Mouse (Mus musculus) heart, embryonic 11.5 days (tissue): Measurements from ENCODE around the gene Olfr1193. TPM values are rescaled to one million over a fixed set of nuclear protein-coding genes. Genes with fewer than 3 reads are reported as not detected.
"Not testable (repeated sequence)": the region's sequence is repeated elsewhere in the genome, so short reads cannot be mapped to it uniquely, and the experiment has no call there.

Source experiments
- ATAC-seq: fragments of 200-750 bp; cut with Nextera tagmentation; replicated peaks from 2 replicates; pipeline ENCODE4 v1.8.0; 2017; ENCODE audit warnings: moderate library complexity; ENCODE audit not compliant: insufficient number of reproducible peaks, low FRiP score, low TSS enrichment
- H3K27ac ChIP-seq: fragments of 300-500 bp; sonication (generic); 2 replicates; pipeline ENCODE4 v1.5.1; 2014; ENCODE audit warnings: mild to moderate bottlenecking, low read depth, low read length
- H3K27me3 ChIP-seq: fragments of 300-500 bp; sonication (generic); 2 replicates; pipeline ENCODE4 v1.6.1; 2014; ENCODE audit warnings: mild to moderate bottlenecking, low read length, mixed read lengths; ENCODE audit not compliant: control insufficient read depth, insufficient read depth
- H3K36me3 ChIP-seq: fragments of 300-500 bp; sonication (generic); 2 replicates; pipeline ENCODE4 v1.6.1; 2014; ENCODE audit warnings: mild to moderate bottlenecking, low read length, moderate library complexity, mixed read lengths; ENCODE audit not compliant: control insufficient read depth, insufficient read depth
- H3K4me1 ChIP-seq: fragments of 300-500 bp; sonication (generic); 2 replicates; pipeline ENCODE4 v1.6.1; 2014; ENCODE audit warnings: low read length; ENCODE audit not compliant: control insufficient read depth, insufficient read depth
- H3K4me2 ChIP-seq: fragments of 300-500 bp; sonication (generic); 2 replicates; pipeline ENCODE4 v1.6.1; 2014; ENCODE audit warnings: mild to moderate bottlenecking, moderate library complexity
- H3K4me3 ChIP-seq: fragments of 300-500 bp; sonication (generic); 2 replicates; pipeline ENCODE4 v1.5.1; 2014; ENCODE audit warnings: low read depth, low read length
- H3K9ac ChIP-seq: fragments of 300-500 bp; sonication (generic); 2 replicates; pipeline ENCODE4 v1.6.1; 2014; ENCODE audit warnings: mild to moderate bottlenecking, low read depth, low read length, moderate library complexity
- H3K9me3 ChIP-seq: fragments of 300-500 bp; sonication (generic); replicated peaks from 2 replicates; pipeline ENCODE4 v1.6.1; 2016; ENCODE audit warnings: low read length; ENCODE audit not compliant: control insufficient read depth
- WGBS: fragments of 180-500 bp; shearing (Covaris S2); extraction: QIAGEN DNeasy Blood & Tissue Kit; methylation state at CpG from one replicate; pipeline ENCODE4 v1.1.7; 2014; ENCODE audit not compliant: insufficient replicate concordance; 5-methylcytosine and 5-hydroxymethylcytosine counted together
- polyA plus RNA-seq: library from polyadenylated mRNA; unstranded; fragments of >200 nt; fragmentation: Nextera tagmentation; extraction: Ambion mirVana; gene quantifications from 2 replicates; pipeline ENCODE4 v1.2.1, GENCODE M21; 2014

Olfr1193 gene
- not detected in 2 replicates for polyA plus RNA-seq

DNA sequence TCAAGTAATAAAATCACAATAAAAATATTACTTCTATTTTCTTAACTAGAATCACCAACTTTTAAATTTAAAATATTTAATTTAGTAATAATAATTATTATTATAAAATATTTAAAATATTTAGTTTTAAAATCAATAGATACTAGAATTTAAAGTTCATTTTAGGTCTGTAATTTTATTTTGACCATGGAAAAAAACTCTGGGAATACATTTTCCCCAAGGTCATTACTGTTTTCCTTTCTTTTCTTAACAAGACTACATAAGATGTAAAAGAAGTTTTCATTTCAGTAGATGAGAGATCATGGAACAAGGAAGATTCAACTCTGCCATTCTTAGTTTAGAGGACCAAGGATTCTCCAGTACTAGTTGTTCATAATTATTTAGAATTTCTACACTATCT lies at the start of gene Olfr1193:
Gene Olfr1193, plus strand, starts transcription at position 301 of the 400 bp plus-strand sequence.
- H3K27me3 ChIP-seq, H3K4me1 ChIP-seq, H3K9me3 ChIP-seq, H3K9ac ChIP-seq, ATAC-seq, H3K4me3 ChIP-seq, H3K27ac ChIP-seq, H3K36me3 ChIP-seq, H3K4me2 ChIP-seq: not testable (repeated sequence)

DNA sequence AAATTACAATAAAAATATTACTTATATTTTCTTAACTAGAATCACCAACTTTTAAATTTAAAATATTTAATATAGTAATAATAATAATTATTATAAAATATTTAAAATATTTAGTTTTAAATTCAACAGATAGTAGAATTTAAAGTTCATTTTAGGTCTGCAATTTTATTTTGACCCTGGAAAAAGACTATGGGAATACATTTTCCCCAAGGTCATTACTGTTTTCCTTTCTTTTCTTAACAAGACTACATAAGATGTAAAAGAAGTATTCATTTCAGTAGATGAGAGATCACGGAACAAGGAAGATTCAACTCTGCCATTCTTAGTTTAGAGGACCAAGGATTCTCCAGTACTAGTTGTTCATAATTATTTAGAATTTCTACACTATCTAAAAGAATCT lies 35.2 kb upstream of the Olfr1193 start, which contains the start of gene Olfr1191-ps1:
Gene Olfr1191-ps1, plus strand, starts transcription at position 301 of the 400 bp plus-strand sequence.
- H3K27ac ChIP-seq, H3K9ac ChIP-seq, H3K9me3 ChIP-seq, H3K4me1 ChIP-seq, H3K4me2 ChIP-seq, H3K4me3 ChIP-seq, ATAC-seq, H3K27me3 ChIP-seq, H3K36me3 ChIP-seq: not testable (repeated sequence)
- 84% methylated on average over 1 of the region's 1 CpGs for WGBS

DNA sequence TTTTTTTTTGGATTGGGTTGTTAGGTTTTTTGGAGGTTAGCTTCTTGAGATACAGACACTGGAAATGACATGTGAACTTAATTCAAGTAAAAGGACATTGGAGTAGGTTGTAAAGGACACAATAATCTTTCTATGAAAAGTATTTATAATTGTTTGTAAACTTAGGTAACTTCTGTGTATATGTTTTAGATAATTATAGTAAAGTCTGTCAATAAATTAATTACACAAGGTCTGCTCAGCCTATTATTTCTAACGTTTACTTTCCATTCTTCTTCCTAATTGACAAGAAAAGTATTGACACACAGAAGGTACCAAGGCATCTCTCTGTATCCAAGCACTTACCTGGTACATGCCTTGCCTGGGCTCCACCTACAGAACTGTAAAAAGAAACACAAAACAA lies 27.2 kb upstream of the Olfr1193 start, which contains the start of gene Olfr1192-ps1:
Gene Olfr1192-ps1, plus strand, starts transcription at position 301 of the 400 bp plus-strand sequence.
- no peak within 1 kb of the TSS for H3K9ac ChIP-seq
- H3K4me2 ChIP-seq: no peak within 1 kb of the TSS
- H3K27me3 ChIP-seq: no peaks in the 10 kb centered on the region
- no peaks in the 10 kb centered on the region for H3K4me1 ChIP-seq
- H3K9me3 ChIP-seq: no peaks in the 10 kb centered on the region
- H3K4me3 ChIP-seq: no peak within 1 kb of the TSS
- 46% methylated on average over 1 of the region's 1 CpGs for WGBS
- H3K27ac ChIP-seq: no peak within 1 kb of the TSS
- H3K36me3 ChIP-seq: no peaks in the 10 kb centered on the region
- ATAC-seq: no peak

GRCm38 (mm10) chr2:88689087-88689486 lies 13.7 kb downstream of the Olfr1193 start, which contains the start of gene Olfr1195:
TSS of gene Olfr1195 (minus strand) at chr2:88689187.
- ATAC-seq: no peak
- Histone ChIP-seq H3K36me3 (no peaks in the 10 kb centered on the region), H3K27me3 (no peaks in the 10 kb centered on the region), H3K4me1 (no peaks in the 10 kb centered on the region), H3K27ac (no peak within 1 kb of the TSS), H3K9me3 (no peaks in the 10 kb centered on the region), H3K4me3 (no peak within 1 kb of the TSS), H3K9ac (no peak within 1 kb of the TSS), H3K4me2 (no peak within 1 kb of the TSS)

DNA sequence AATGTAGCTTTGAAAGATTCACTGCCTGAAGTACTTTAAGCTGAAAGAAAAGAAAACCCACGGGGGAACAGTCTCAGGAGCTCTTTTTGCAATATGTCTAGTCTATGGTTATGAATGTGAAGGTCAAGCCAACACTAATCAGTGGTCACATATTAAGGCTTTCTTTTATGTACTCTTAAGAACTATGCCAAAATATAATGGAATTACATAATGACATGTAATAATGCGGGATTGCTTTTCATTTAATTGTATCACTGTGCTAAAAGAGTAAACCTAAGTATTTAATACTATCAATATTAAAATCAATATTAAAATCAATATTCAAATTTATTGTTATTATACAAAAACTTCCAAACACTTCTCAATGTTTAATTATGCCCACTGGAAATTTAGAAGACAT lies 29.1 kb downstream of the Olfr1193 start, which contains the start of gene Olfr1196:
Gene Olfr1196, minus strand, starts transcription at position 101 of the 400 bp plus-strand sequence.
- 81% methylated on average over 2 of the region's 2 CpGs for WGBS
- H3K36me3 ChIP-seq: no peaks in the 10 kb centered on the region
- H3K9ac ChIP-seq: no peak within 1 kb of the TSS
- no peak within 1 kb of the TSS for H3K27ac ChIP-seq
- no peak within 1 kb of the TSS for H3K4me3 ChIP-seq
- no peak for ATAC-seq
- no peaks in the 10 kb centered on the region for H3K27me3 ChIP-seq
- H3K4me2 ChIP-seq: no peak within 1 kb of the TSS
- H3K4me1 ChIP-seq: no peaks in the 10 kb centered on the region
- no peaks in the 10 kb centered on the region for H3K9me3 ChIP-seq

Other genes with a start within 250 kb of the Olfr1193 start
- not detected in 2 replicates for gene Olfr1181, start 249.5 kb upstream of the Olfr1193 start, polyA plus RNA-seq
- not detected in 2 replicates for gene Gm13757, start 226.5 kb upstream of the Olfr1193 start, polyA plus RNA-seq
- not detected in 2 replicates for gene Olfr1183, start 220.8 kb upstream of the Olfr1193 start, polyA plus RNA-seq
- gene Olfr1184, start 192.0 kb upstream of the Olfr1193 start, polyA plus RNA-seq: not detected in 2 replicates
- not detected in 2 replicates for gene Olfr1185-ps1, start 182.3 kb upstream of the Olfr1193 start, polyA plus RNA-seq
- not detected in 2 replicates for gene Olfr1186, start 157.1 kb upstream of the Olfr1193 start, polyA plus RNA-seq
- not detected in 2 replicates for gene Olfr1188, start 118.7 kb upstream of the Olfr1193 start, polyA plus RNA-seq
- gene Olfr1189, start 89.2 kb upstream of the Olfr1193 start, polyA plus RNA-seq: not detected in 2 replicates
- not detected in 2 replicates for gene Olfr1191-ps1, start 35.1 kb upstream of the Olfr1193 start, polyA plus RNA-seq
- gene Olfr1192-ps1, start 27.1 kb upstream of the Olfr1193 start, polyA plus RNA-seq: not detected in 2 replicates
- gene Olfr1195, start 13.6 kb downstream of the Olfr1193 start, polyA plus RNA-seq: not detected in 2 replicates
- not detected in 2 replicates for gene Olfr1196, start 29.0 kb downstream of the Olfr1193 start, polyA plus RNA-seq
- gene Olfr1197, start 56.7 kb downstream of the Olfr1193 start, polyA plus RNA-seq: not detected in 2 replicates
- gene Olfr1198, start 75.7 kb downstream of the Olfr1193 start, polyA plus RNA-seq: not detected in 2 replicates
- not detected in 2 replicates for gene Olfr1199, start 84.8 kb downstream of the Olfr1193 start, polyA plus RNA-seq
- gene Olfr1200, start 94.9 kb downstream of the Olfr1193 start, polyA plus RNA-seq: not detected in 2 replicates
- not detected in 2 replicates for gene Olfr1201, start 117.4 kb downstream of the Olfr1193 start, polyA plus RNA-seq
- gene Olfr1202, start 138.9 kb downstream of the Olfr1193 start, polyA plus RNA-seq: not detected in 2 replicates
- not detected in 2 replicates for gene Olfr1205, start 154.1 kb downstream of the Olfr1193 start, polyA plus RNA-seq
- not detected in 2 replicates for gene Olfr1204, start 173.7 kb downstream of the Olfr1193 start, polyA plus RNA-seq
- not detected in 2 replicates for gene Olfr1206, start 187.6 kb downstream of the Olfr1193 start, polyA plus RNA-seq
- not detected in 2 replicates for gene Olfr1208, start 226.7 kb downstream of the Olfr1193 start, polyA plus RNA-seq
- gene Olfr1209, start 239.5 kb downstream of the Olfr1193 start, polyA plus RNA-seq: not detected in 2 replicates